Mouse (Mus musculus): Measurements from ENCODE around the gene Fam240b. TPM values are rescaled to one million over a fixed set of nuclear protein-coding genes. Genes with fewer than 3 reads are reported as not detected.

The Fam240b gene
- not detected in 2 replicates for polyA plus RNA-seq (2011; ENCODE audit: insufficient read length, low read depth, missing spikeins)

DNA sequence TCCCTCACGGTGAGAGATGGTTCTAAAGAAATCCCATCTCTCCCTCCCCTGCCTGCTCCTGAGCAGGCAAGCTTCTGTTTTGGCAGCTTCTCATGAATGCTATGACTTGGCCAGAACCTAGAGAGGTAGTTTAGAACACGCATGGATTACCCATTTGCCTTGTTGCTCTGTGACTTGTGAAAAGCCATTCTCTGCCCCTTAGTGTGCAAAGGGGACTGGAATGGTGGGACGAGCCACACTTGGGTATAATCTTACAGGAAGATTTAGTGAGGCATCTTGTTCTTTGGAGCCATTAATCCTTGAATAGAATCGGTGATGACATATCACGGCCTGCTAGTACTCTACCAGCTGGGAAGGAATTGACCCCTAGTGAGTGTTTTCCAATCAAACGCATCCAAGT lies at the start of gene Fam240b:
Gene Fam240b (minus strand): TSS at position 101 of the 400 bp plus-strand sequence.
- Histone ChIP-seq H3K4me3 (ENCODE audit: insufficient read depth, low read length) (no peak within 1 kb of the TSS), H3K4me1 (ENCODE audit: control insufficient read depth, insufficient read depth, low read length) (no peaks in the 10 kb centered on the region), H3K27ac (ENCODE audit: insufficient read depth, low read length) (no peak within 1 kb of the TSS)
- TF ChIP-seq POLR2A (IDR thresholded peaks at IDR 0.05; ENCODE audit: low read depth, low read length) = no peak

- no peak overlapping the region for H3K27ac ChIP-seq (ENCODE audit: insufficient read depth, low read length)
- no peak overlapping the region for H3K4me3 ChIP-seq (ENCODE audit: insufficient read depth, low read length)
- H3K4me1 ChIP-seq (ENCODE audit: control insufficient read depth, insufficient read depth, low read length) = no peaks in the 10 kb centered on the region
- TF ChIP-seq POLR2A (IDR thresholded peaks at IDR 0.05; ENCODE audit: low read depth, low read length) (no peak), CTCF (IDR thresholded peaks at IDR 0.05; ENCODE audit: borderline replicate concordance, insufficient read depth, low read length) (no peak)
Measured at GRCm38 (mm10) chr13:64530139-64530538, 32.5 kb upstream of the Fam240b start.

- TF ChIP-seq POLR2A (IDR thresholded peaks at IDR 0.05; ENCODE audit: low read depth, low read length) = no peak
- no peak for TF ChIP-seq CTCF (IDR thresholded peaks at IDR 0.05; ENCODE audit: borderline replicate concordance, insufficient read depth, low read length)
- Histone ChIP-seq H3K27ac (ENCODE audit: insufficient read depth, low read length) (no peak overlapping the region), H3K4me3 (ENCODE audit: insufficient read depth, low read length) (no peak overlapping the region), H3K4me1 (ENCODE audit: control insufficient read depth, insufficient read depth, low read length) (no peaks in the 10 kb centered on the region)
Measured at GRCm38 (mm10) chr13:64526515-64527285, 29.1 kb upstream of the Fam240b start.

DNA sequence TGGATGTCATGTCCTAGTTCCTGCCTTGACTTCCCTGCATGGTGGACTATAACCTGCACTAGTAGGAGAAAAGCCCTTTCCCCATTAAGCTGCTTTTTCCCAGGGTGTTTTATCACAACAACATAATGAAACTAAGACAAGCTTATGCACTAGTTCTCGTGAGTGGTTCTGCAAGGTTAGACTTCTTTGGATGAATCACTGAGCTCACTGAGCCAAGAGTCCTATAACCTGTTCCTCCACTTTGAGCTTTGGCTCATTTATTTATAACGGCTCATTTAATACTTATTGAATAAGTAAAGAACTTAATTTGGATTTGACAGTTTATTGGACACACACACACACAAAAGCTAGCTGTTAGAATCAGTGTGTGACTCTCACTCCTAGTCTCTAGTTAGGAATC lies 16.7 kb upstream of the Fam240b start:
- H3K4me1 ChIP-seq (ENCODE audit: control insufficient read depth, insufficient read depth, low read length) = no peaks in the 10 kb centered on the region

GRCm38 (mm10) chr13:64511616-64512015 lies 14.0 kb upstream of the Fam240b start:
- no peaks in the 10 kb centered on the region for H3K4me1 ChIP-seq (ENCODE audit: control insufficient read depth, insufficient read depth, low read length)
- no peak for TF ChIP-seq CTCF (IDR thresholded peaks at IDR 0.05; ENCODE audit: borderline replicate concordance, insufficient read depth, low read length)
- no peak for TF ChIP-seq POLR2A (IDR thresholded peaks at IDR 0.05; ENCODE audit: low read depth, low read length)

More for the DNA sequence above, 16.7 kb upstream of the Fam240b start:
- Histone ChIP-seq H3K4me3 (ENCODE audit: insufficient read depth, low read length) (no peak overlapping the region), H3K27ac (ENCODE audit: insufficient read depth, low read length) (no peak overlapping the region)
- TF ChIP-seq POLR2A (IDR thresholded peaks at IDR 0.05; ENCODE audit: low read depth, low read length) (no peak), CTCF (IDR thresholded peaks at IDR 0.05; ENCODE audit: borderline replicate concordance, insufficient read depth, low read length) (no peak)

GRCm38 (mm10) chr13:64507361-64507760 lies 9.8 kb upstream of the Fam240b start:
- no peak overlapping the region for H3K27ac ChIP-seq (ENCODE audit: insufficient read depth, low read length)
- no peak overlapping the region for H3K4me3 ChIP-seq (ENCODE audit: insufficient read depth, low read length)
- TF ChIP-seq CTCF (IDR thresholded peaks at IDR 0.05; ENCODE audit: borderline replicate concordance, insufficient read depth, low read length) (no peak), POLR2A (IDR thresholded peaks at IDR 0.05; ENCODE audit: low read depth, low read length) (no peak)
- H3K4me1 ChIP-seq (ENCODE audit: control insufficient read depth, insufficient read depth, low read length) = no peaks in the 10 kb centered on the region

More at GRCm38 (mm10) chr13:64511616-64512015, 14.0 kb upstream of the Fam240b start:
- no peak overlapping the region for H3K4me3 ChIP-seq (ENCODE audit: insufficient read depth, low read length)
- H3K27ac ChIP-seq (ENCODE audit: insufficient read depth, low read length) = no peak overlapping the region

- Histone ChIP-seq H3K4me3 (ENCODE audit: insufficient read depth, low read length) (no peak overlapping the region), H3K27ac (ENCODE audit: insufficient read depth, low read length) (no peak overlapping the region), H3K4me1 (ENCODE audit: control insufficient read depth, insufficient read depth, low read length) (no peaks in the 10 kb centered on the region)
- TF ChIP-seq CTCF (IDR thresholded peaks at IDR 0.05; ENCODE audit: borderline replicate concordance, insufficient read depth, low read length) = no peak
- TF ChIP-seq POLR2A (IDR thresholded peaks at IDR 0.05; ENCODE audit: low read depth, low read length) = no peak
Measured at GRCm38 (mm10) chr13:64502833-64503232, 5.2 kb upstream of the Fam240b start.

DNA sequence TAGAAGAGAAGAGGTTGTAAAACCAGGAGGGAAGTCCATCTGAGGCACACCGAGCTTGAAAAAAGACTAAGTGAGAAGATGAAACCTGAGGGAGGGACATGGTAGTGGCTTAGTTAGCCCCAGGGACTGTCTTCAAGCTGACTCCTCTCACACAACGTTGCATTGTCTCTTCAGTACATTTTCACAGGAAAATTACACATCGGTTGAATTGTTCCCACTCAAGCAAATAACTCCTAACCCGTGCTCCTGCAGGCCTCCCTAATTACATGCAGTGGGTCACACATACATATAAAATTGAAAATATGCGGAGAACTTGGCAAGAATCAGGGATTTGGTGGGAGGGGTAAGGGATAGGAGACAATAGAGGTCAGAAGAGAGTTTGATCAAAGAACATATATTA lies 4.0 kb downstream of the Fam240b start:
- TF ChIP-seq CTCF (IDR thresholded peaks at IDR 0.05; ENCODE audit: borderline replicate concordance, insufficient read depth, low read length) = no peak
- no peak for TF ChIP-seq POLR2A (IDR thresholded peaks at IDR 0.05; ENCODE audit: low read depth, low read length)
- H3K4me1 ChIP-seq (ENCODE audit: control insufficient read depth, insufficient read depth, low read length) = no peaks in the 10 kb centered on the region
- H3K4me3 ChIP-seq (ENCODE audit: insufficient read depth, low read length) = no peak overlapping the region
- no peak overlapping the region for H3K27ac ChIP-seq (ENCODE audit: insufficient read depth, low read length)

DNA sequence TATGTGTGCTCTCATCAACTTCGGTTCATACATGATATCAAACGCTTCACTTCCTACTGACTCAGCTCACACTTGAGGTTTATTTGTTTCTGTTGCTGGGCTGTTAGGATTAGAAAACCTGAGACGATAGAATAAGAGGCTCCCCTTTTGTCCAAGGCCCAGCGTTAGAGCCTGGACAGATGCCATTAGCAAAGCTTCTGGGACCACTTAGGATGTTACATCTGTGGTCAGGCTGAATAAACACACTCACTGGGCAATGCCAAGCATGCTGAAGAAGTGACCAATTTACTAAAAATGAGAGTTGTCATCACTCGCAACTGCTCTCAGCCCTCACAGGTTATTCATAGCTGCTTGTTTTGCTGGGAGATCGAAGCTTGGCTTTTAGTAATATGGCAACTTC lies 7.7 kb downstream of the Fam240b start:
- TF ChIP-seq POLR2A (IDR thresholded peaks at IDR 0.05; ENCODE audit: low read depth, low read length) (no peak), CTCF (IDR thresholded peaks at IDR 0.05; ENCODE audit: borderline replicate concordance, insufficient read depth, low read length) (no peak)
- no peak overlapping the region for H3K4me3 ChIP-seq (ENCODE audit: insufficient read depth, low read length)
- no peak overlapping the region for H3K27ac ChIP-seq (ENCODE audit: insufficient read depth, low read length)
- H3K4me1 ChIP-seq (ENCODE audit: control insufficient read depth, insufficient read depth, low read length) = no peaks in the 10 kb centered on the region

GRCm38 (mm10) chr13:64479960-64480359 lies 17.6 kb downstream of the Fam240b start:
- Histone ChIP-seq H3K27ac (ENCODE audit: insufficient read depth, low read length) (no peak overlapping the region), H3K4me1 (ENCODE audit: control insufficient read depth, insufficient read depth, low read length) (no peaks in the 10 kb centered on the region), H3K4me3 (ENCODE audit: insufficient read depth, low read length) (no peak overlapping the region)
- TF ChIP-seq POLR2A (IDR thresholded peaks at IDR 0.05; ENCODE audit: low read depth, low read length) (no peak), CTCF (IDR thresholded peaks at IDR 0.05; ENCODE audit: borderline replicate concordance, insufficient read depth, low read length) (no peak)

Measured in embryonic fibroblast, embryonic 13.5 days (primary cell).